Mouse (Mus musculus) liver, embryonic 16.5 days (tissue): ENCODE results near the gene Borcs6. TPM values are rescaled to one million over a fixed set of nuclear protein-coding genes. Genes with fewer than 3 reads are reported as not detected.

ENCODE experiments used
- ATAC-seq: fragments of 200-750 bp; cut with Nextera tagmentation; 2 replicates; pipeline ENCODE4 v1.8.0; 2017; ENCODE audit warnings: low read depth, mild to moderate bottlenecking, moderate number of reproducible peaks, moderate library complexity
- H3K27ac ChIP-seq: fragments of 300-500 bp; sonication (generic); 2 replicates; pipeline ENCODE4 v1.5.1; 2014; ENCODE audit warnings: mild to moderate bottlenecking, low read length
- H3K27me3 ChIP-seq: fragments of 300-500 bp; sonication (generic); 2 replicates; pipeline ENCODE4 v1.6.1; 2014; ENCODE audit warnings: low read depth, low read length, mixed read lengths; ENCODE audit not compliant: control insufficient read depth, insufficient read depth
- H3K36me3 ChIP-seq: fragments of 300-500 bp; sonication (generic); 2 replicates; pipeline ENCODE4 v1.6.1; 2014; ENCODE audit warnings: mild to moderate bottlenecking; ENCODE audit not compliant: control insufficient read depth, insufficient read depth
- H3K4me1 ChIP-seq: fragments of 300-500 bp; sonication (generic); 2 replicates; pipeline ENCODE4 v1.6.1; 2014; ENCODE audit warnings: low read depth, low read length, mixed read lengths; ENCODE audit not compliant: control insufficient read depth
- H3K4me2 ChIP-seq: fragments of 300-500 bp; sonication (generic); 2 replicates; pipeline ENCODE4 v1.6.1; 2014; ENCODE audit warnings: low read depth, low read length, mixed read lengths
- H3K4me3 ChIP-seq: fragments of 300-500 bp; sonication (generic); 2 replicates; pipeline ENCODE4 v1.5.1; 2014; ENCODE audit warnings: low read depth, mild to moderate bottlenecking, low read length
- H3K9ac ChIP-seq: fragments of 300-500 bp; sonication (generic); 2 replicates; pipeline ENCODE4 v1.6.1; 2014; ENCODE audit warnings: low read depth, low read length
- H3K9me3 ChIP-seq: fragments of 300-500 bp; sonication (generic); replicated peaks from 2 replicates; pipeline ENCODE4 v1.6.1; 2016; ENCODE audit warnings: low read length; ENCODE audit not compliant: control insufficient read depth
- WGBS: fragments of 180-500 bp; shearing (Covaris S2); extraction: QIAGEN DNeasy Blood & Tissue Kit; methylation state at CpG from one replicate; pipeline ENCODE4 v1.1.7; 2014; ENCODE audit not compliant: insufficient replicate concordance; 5-methylcytosine and 5-hydroxymethylcytosine counted together
- polyA plus RNA-seq: library from polyadenylated mRNA; unstranded; fragments of >200 nt; fragmentation: Nextera tagmentation; extraction: Ambion mirVana; gene quantifications from 2 replicates; pipeline ENCODE4 v1.2.1, GENCODE M21; 2015

Borcs6 gene
- polyA plus RNA-seq, 1 experiment from 2014 or later, result 3.6 TPM

- Histone ChIP-seq H3K27me3 (no peaks in the 10 kb centered on the region), H3K27ac (no peak overlapping the region), H3K4me3 (no peak overlapping the region), H3K4me2 (no peak overlapping the region), H3K9ac (no peak overlapping the region), H3K4me1 (peaks cover 17% of the 10 kb centered on the region), H3K36me3 (no peaks in the 10 kb centered on the region), H3K9me3 (no peaks in the 10 kb centered on the region)
- WGBS, result 73% methylated on average over 6 of the region's 6 CpGs
- no peak for ATAC-seq
These were observed 18.5 kb downstream of the Borcs6 start for GRCm38 (mm10) chr11:69078041-69078440.

- no peak overlapping the region for H3K4me2 ChIP-seq
- no peak overlapping the region for H3K4me3 ChIP-seq
- no peaks in the 10 kb centered on the region for H3K9me3 ChIP-seq
- no peak overlapping the region for H3K9ac ChIP-seq
- 53% methylated on average over 5 of the region's 5 CpGs for WGBS
- ATAC-seq, result peak; percentile 54
- H3K27me3 ChIP-seq, result no peaks in the 10 kb centered on the region
- H3K27ac ChIP-seq, result no peak overlapping the region
- no peaks in the 10 kb centered on the region for H3K36me3 ChIP-seq
- peaks cover 10% of the 10 kb centered on the region for H3K4me1 ChIP-seq
These were observed 19.4 kb downstream of the Borcs6 start for GRCm38 (mm10) chr11:69078805-69079438.

DNA sequence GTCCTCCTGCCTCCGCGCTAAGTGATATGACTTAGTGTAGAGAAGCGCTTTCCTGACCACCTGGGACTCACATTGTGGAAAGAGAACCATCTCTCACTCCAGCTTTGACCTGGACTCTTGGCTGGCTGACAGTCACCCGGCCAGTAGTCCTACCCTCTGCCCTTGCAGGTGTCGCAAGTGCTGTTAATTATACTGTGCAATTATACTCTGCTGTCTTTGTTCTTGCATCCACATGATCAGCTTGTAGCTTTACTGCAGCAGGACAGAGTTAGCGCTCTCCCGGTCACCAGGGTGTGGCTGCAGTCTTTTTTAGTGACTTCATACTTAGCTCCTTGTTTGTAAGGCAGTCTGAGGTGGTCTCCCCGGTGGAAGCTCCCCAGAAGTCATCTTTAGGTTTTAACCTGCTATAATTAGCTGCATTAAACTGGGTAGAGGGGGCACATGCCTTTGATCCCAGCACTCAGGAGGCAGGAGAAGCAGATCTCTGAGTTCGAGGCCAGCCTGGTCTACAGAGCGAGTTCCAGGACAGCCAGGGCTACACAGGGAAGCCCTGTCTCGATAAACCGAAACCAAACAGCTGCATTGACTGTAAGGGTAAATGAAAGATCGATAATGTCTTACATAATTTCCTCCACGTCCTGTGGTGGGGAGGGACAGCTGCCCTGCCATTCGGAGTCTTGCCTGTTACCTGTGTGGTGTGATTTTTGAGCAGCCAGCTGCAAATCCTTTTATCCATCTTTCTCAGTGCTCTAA is 20.8 kb downstream of the Borcs6 start:
- no peaks in the 10 kb centered on the region for H3K36me3 ChIP-seq
- no peak overlapping the region for H3K27ac ChIP-seq
- no peaks in the 10 kb centered on the region for H3K9me3 ChIP-seq
- H3K4me2 ChIP-seq, result no peak overlapping the region
- no peaks in the 10 kb centered on the region for H3K27me3 ChIP-seq
- H3K9ac ChIP-seq, result no peak overlapping the region
- no peak overlapping the region for H3K4me3 ChIP-seq
- ATAC-seq, result no peak
- 70% methylated on average over 15 of the region's 15 CpGs for WGBS
- no peaks in the 10 kb centered on the region for H3K4me1 ChIP-seq

GRCm38 (mm10) chr11:69080855-69081222 is 21.3 kb downstream of the Borcs6 start:
- no peak for ATAC-seq
- no peak overlapping the region for H3K4me2 ChIP-seq
- no peaks in the 10 kb centered on the region for H3K9me3 ChIP-seq
- no peak overlapping the region for H3K27ac ChIP-seq
- no peaks in the 10 kb centered on the region; the same call in 1 of the 2 replicates for H3K4me1 ChIP-seq
- no peak overlapping the region for H3K9ac ChIP-seq
- H3K27me3 ChIP-seq, result no peaks in the 10 kb centered on the region
- no peak overlapping the region for H3K4me3 ChIP-seq
- no peaks in the 10 kb centered on the region for H3K36me3 ChIP-seq
- 78% methylated on average over 8 of the region's 8 CpGs for WGBS

DNA sequence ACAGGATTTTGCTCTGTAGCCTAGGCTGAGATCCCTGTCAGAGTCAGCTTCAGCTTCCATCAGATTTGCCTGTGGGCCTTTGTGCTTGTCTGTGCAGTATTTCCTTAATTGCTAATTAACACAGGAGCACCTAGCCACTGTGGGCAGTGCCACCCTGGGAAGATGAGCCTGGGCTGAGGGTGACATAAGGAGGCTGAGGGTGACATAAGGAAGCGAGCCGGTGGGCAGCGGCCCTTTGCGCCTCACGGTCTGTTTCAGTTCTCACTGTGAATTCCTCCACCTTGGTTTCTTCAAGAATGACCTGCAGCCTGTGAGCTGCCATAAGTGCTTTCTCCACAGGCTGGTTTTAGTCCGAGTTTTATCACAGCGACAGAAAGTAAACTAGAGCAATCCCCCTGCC is 22.1 kb downstream of the Borcs6 start:
- H3K27ac ChIP-seq, result no peak overlapping the region
- H3K36me3 ChIP-seq, result no peaks in the 10 kb centered on the region
- 70% methylated on average over 7 of the region's 7 CpGs for WGBS
- no peaks in the 10 kb centered on the region for H3K9me3 ChIP-seq
- H3K4me2 ChIP-seq, result no peak overlapping the region
- no peaks in the 10 kb centered on the region; the same call in 1 of the 2 replicates for H3K4me1 ChIP-seq
- H3K4me3 ChIP-seq, result no peak overlapping the region
- H3K9ac ChIP-seq, result no peak overlapping the region
- no peak for ATAC-seq
- H3K27me3 ChIP-seq, result no peaks in the 10 kb centered on the region

DNA sequence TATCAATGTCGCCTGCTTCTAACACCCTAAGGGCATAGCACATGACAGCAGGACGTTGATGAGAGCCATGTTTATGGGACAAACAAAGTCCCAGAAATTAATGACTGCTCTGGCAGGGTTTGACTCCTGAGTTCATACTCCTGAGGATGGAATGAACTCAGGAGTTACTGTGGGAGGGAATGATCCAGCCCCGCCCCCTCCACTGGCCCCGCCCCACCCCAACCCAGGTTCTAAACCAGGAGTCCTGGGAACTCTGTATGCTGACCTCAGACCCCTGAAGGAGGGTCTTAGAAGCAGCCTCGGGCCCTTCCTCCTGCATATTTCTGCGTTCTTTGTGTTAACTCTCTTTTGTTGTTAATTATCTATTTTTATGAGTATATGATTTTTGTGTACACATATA is 26.1 kb downstream of the Borcs6 start:
- H3K9me3 ChIP-seq, result no peaks in the 10 kb centered on the region
- no peaks in the 10 kb centered on the region for H3K27me3 ChIP-seq
- peaks cover 6% of the 10 kb centered on the region; the same call in 1 of the 2 replicates for H3K36me3 ChIP-seq
- no peak overlapping the region for H3K9ac ChIP-seq
- H3K27ac ChIP-seq, result no peak overlapping the region
- no peak for ATAC-seq
- peaks cover 24% of the 10 kb centered on the region for H3K4me1 ChIP-seq
- H3K4me2 ChIP-seq, result no peak overlapping the region
- 66% methylated on average over 6 of the region's 6 CpGs for WGBS
- no peak overlapping the region for H3K4me3 ChIP-seq

DNA sequence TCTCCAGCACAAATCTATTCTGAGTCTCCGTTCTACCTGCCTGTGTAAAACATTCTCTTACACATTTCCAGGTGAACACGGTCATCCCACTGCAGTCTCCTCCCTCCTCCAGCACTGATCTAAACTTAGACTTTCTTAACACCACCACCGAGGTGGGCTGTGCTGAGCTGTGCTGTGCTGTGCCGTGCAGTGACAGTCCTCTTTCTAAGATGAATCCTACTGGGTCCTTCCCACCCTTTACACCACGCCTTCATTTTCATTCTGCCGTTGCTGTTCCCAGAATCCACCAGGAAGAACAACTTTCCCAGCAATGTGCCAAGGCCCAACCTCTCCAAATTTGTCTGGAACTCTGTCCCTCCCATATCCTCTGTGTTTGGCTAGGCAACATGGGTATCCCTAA is 26.9 kb downstream of the Borcs6 start:
- Histone ChIP-seq H3K36me3 (peaks cover 6% of the 10 kb centered on the region; the same call in 1 of the 2 replicates), H3K27ac (no peak overlapping the region)

DNA sequence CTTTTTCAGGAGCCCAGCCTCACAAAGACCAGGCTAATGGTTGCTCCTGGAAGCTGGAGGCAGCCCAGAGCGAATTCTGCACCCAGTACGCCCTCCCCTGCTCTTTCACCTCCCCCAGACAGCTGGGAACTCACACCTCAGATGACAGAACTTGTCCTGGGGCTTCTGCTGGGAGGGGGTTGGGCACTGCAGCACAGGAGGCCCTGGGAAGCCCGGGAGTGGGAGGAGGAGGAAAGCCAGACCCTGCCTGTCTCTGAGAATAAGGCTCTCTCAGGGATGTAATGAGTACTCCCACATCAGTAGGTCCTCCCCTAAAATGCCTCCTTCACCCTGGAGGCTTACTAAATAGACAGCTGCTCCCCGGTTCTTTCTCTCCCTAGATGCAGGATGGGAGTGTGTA is 27.6 kb downstream of the Borcs6 start:
- peaks cover 27% of the 10 kb centered on the region for H3K4me1 ChIP-seq
- H3K4me2 ChIP-seq, result no peak overlapping the region
- peaks cover 6% of the 10 kb centered on the region; the same call in 1 of the 2 replicates for H3K36me3 ChIP-seq
- WGBS, result 43% methylated on average over 4 of the region's 4 CpGs
- no peak for ATAC-seq
- no peak overlapping the region for H3K27ac ChIP-seq
- no peak overlapping the region for H3K9ac ChIP-seq
- no peaks in the 10 kb centered on the region for H3K9me3 ChIP-seq
- H3K27me3 ChIP-seq, result no peaks in the 10 kb centered on the region
- H3K4me3 ChIP-seq, result no peak overlapping the region

More for the DNA sequence above, 26.9 kb downstream of the Borcs6 start:
- no peak for ATAC-seq
- Histone ChIP-seq H3K4me2 (no peak overlapping the region), H3K4me1 (peaks cover 25% of the 10 kb centered on the region), H3K9me3 (no peaks in the 10 kb centered on the region), H3K9ac (no peak overlapping the region), H3K27me3 (no peaks in the 10 kb centered on the region), H3K4me3 (no peak overlapping the region)
- WGBS, result 56% methylated on average over 6 of the region's 6 CpGs

- WGBS, result 57% methylated on average over 2 of the region's 2 CpGs
- H3K4me3 ChIP-seq, result no peak overlapping the region
These were observed 28.1 kb downstream of the Borcs6 start for GRCm38 (mm10) chr11:69087597-69087996.

More at GRCm38 (mm10) chr11:69087597-69087996, 28.1 kb downstream of the Borcs6 start:
- Histone ChIP-seq H3K9me3 (no peaks in the 10 kb centered on the region), H3K4me2 (no peak overlapping the region), H3K27me3 (no peaks in the 10 kb centered on the region), H3K36me3 (peaks cover 8% of the 10 kb centered on the region), H3K9ac (no peak overlapping the region), H3K4me1 (peaks cover 32% of the 10 kb centered on the region), H3K27ac (no peak overlapping the region)
- ATAC-seq, result no peak
